Mouse (Mus musculus): ENCODE data around the gene Adamts14. TPM values are rescaled to one million over a fixed set of nuclear protein-coding genes. Genes with fewer than 3 reads are reported as not detected.

Adamts14 gene
- polyA plus RNA-seq, 1 experiment from 2014 or later, result 1.8 TPM

GRCm38 (mm10) chr10:61171654-61172053 is 101.6 kb downstream of the Adamts14 start, which contains the start of gene Tbata:
Gene Tbata, plus strand, starts transcription at chr10:61171954.
- Histone ChIP-seq H3K9me3 (ENCODE audit: low read depth, low read length) (no peaks in the 10 kb centered on the region), H3K27ac (ENCODE audit: low read depth) (no peak within 1 kb of the TSS), H3K36me3 (ENCODE audit: insufficient read depth) (no peaks in the 10 kb centered on the region), H3K4me3 (ENCODE audit: low read depth, low read length) (no peak within 1 kb of the TSS), H3K27me3 (ENCODE audit: insufficient read depth, low read length) (no peaks in the 10 kb centered on the region), H3K4me1 (ENCODE audit: insufficient read depth) (peaks cover 11% of the 10 kb centered on the region), H3K4me2 (no peak within 1 kb of the TSS), H3K9ac (no peak within 1 kb of the TSS)
- ATAC-seq (ENCODE audit: insufficient read depth) (no peak), DNase-seq (no peak)
- no peak for TF ChIP-seq CTCF (IDR thresholded peaks at IDR 0.05; ENCODE audit: low read depth)
- WGBS, result 53% methylated on average over 3 of the region's 3 CpGs

GRCm38 (mm10) chr10:61168393-61168792 is 104.8 kb downstream of the Adamts14 start:
- H3K4me1 ChIP-seq (ENCODE audit: insufficient read depth), result no peaks in the 10 kb centered on the region
- no peaks in the 10 kb centered on the region for H3K36me3 ChIP-seq (ENCODE audit: insufficient read depth)
- no peak overlapping the region for H3K27ac ChIP-seq (ENCODE audit: low read depth)
- no peak for DNase-seq
- no peak for TF ChIP-seq CTCF (IDR thresholded peaks at IDR 0.05; ENCODE audit: low read depth)
- H3K4me2 ChIP-seq, result no peak overlapping the region
- WGBS, result 47% methylated on average over 2 of the region's 2 CpGs
- H3K4me3 ChIP-seq (ENCODE audit: low read depth, low read length), result no peak overlapping the region
- no peak for ATAC-seq (ENCODE audit: insufficient read depth)
- no peaks in the 10 kb centered on the region for H3K9me3 ChIP-seq (ENCODE audit: low read depth, low read length)
- H3K27me3 ChIP-seq (ENCODE audit: insufficient read depth, low read length), result no peaks in the 10 kb centered on the region
- no peak overlapping the region for H3K9ac ChIP-seq

- Histone ChIP-seq H3K4me1 (ENCODE audit: insufficient read depth) (no peaks in the 10 kb centered on the region), H3K36me3 (ENCODE audit: insufficient read depth) (no peaks in the 10 kb centered on the region), H3K9ac (no peak overlapping the region), H3K4me2 (no peak overlapping the region), H3K4me3 (ENCODE audit: low read depth, low read length) (no peak overlapping the region), H3K27me3 (ENCODE audit: insufficient read depth, low read length) (no peaks in the 10 kb centered on the region), H3K27ac (ENCODE audit: low read depth) (no peak overlapping the region), H3K9me3 (ENCODE audit: low read depth, low read length) (no peaks in the 10 kb centered on the region)
- TF ChIP-seq CTCF (IDR thresholded peaks at IDR 0.05; ENCODE audit: low read depth), result no peak
- no peak for ATAC-seq (ENCODE audit: insufficient read depth)
- peak; percentile 66 for DNase-seq
- WGBS, result 38% methylated on average over 9 of the region's 9 CpGs
Observed at GRCm38 (mm10) chr10:61167333-61168096, 105.7 kb downstream of the Adamts14 start.

GRCm38 (mm10) chr10:61162366-61162765 is 110.9 kb downstream of the Adamts14 start:
- H3K36me3 ChIP-seq (ENCODE audit: insufficient read depth), result no peaks in the 10 kb centered on the region
- H3K4me3 ChIP-seq (ENCODE audit: low read depth, low read length), result no peak overlapping the region
- no peaks in the 10 kb centered on the region for H3K27me3 ChIP-seq (ENCODE audit: insufficient read depth, low read length)
- ATAC-seq (ENCODE audit: insufficient read depth) (no peak), DNase-seq (no peak)
- no peak for TF ChIP-seq CTCF (IDR thresholded peaks at IDR 0.05; ENCODE audit: low read depth)
- no peaks in the 10 kb centered on the region for H3K4me1 ChIP-seq (ENCODE audit: insufficient read depth)
- H3K27ac ChIP-seq (ENCODE audit: low read depth), result no peak overlapping the region
- 55% methylated on average over 3 of the region's 3 CpGs for WGBS
- H3K9ac ChIP-seq, result no peak overlapping the region
- no peak overlapping the region for H3K4me2 ChIP-seq
- no peaks in the 10 kb centered on the region for H3K9me3 ChIP-seq (ENCODE audit: low read depth, low read length)

- no peak for ATAC-seq (ENCODE audit: insufficient read depth)
- no peak for TF ChIP-seq CTCF (IDR thresholded peaks at IDR 0.05; ENCODE audit: low read depth)
- Histone ChIP-seq H3K27ac (ENCODE audit: low read depth) (no peak overlapping the region), H3K4me3 (ENCODE audit: low read depth, low read length) (no peak overlapping the region), H3K36me3 (ENCODE audit: insufficient read depth) (no peaks in the 10 kb centered on the region), H3K9me3 (ENCODE audit: low read depth, low read length) (no peaks in the 10 kb centered on the region), H3K4me1 (ENCODE audit: insufficient read depth) (no peaks in the 10 kb centered on the region), H3K27me3 (ENCODE audit: insufficient read depth, low read length) (no peaks in the 10 kb centered on the region), H3K9ac (no peak overlapping the region), H3K4me2 (no peak overlapping the region)
- no peak for DNase-seq
- 75% methylated on average over 4 of the region's 4 CpGs for WGBS
Observed at GRCm38 (mm10) chr10:61160671-61161070, 112.6 kb downstream of the Adamts14 start.

- no peaks in the 10 kb centered on the region for H3K4me1 ChIP-seq (ENCODE audit: insufficient read depth)
- H3K4me2 ChIP-seq, result no peak overlapping the region
- TF ChIP-seq CTCF (IDR thresholded peaks at IDR 0.05; ENCODE audit: low read depth), result no peak
- ATAC-seq (ENCODE audit: insufficient read depth) (no peak), DNase-seq (no peak)
- WGBS, result 55% methylated on average over 7 of the region's 7 CpGs
- H3K4me3 ChIP-seq (ENCODE audit: low read depth, low read length), result no peak overlapping the region
- no peaks in the 10 kb centered on the region for H3K9me3 ChIP-seq (ENCODE audit: low read depth, low read length)
- H3K27ac ChIP-seq (ENCODE audit: low read depth), result no peak overlapping the region
- no peaks in the 10 kb centered on the region for H3K27me3 ChIP-seq (ENCODE audit: insufficient read depth, low read length)
- no peaks in the 10 kb centered on the region for H3K36me3 ChIP-seq (ENCODE audit: insufficient read depth)
- no peak overlapping the region for H3K9ac ChIP-seq
Observed at GRCm38 (mm10) chr10:61160089-61160488, 113.1 kb downstream of the Adamts14 start.

GRCm38 (mm10) chr10:61158594-61158993 is 114.6 kb downstream of the Adamts14 start:
- DNase-seq (no peak), ATAC-seq (ENCODE audit: insufficient read depth) (no peak)
- Histone ChIP-seq H3K4me2 (no peak overlapping the region), H3K9ac (no peak overlapping the region), H3K4me3 (ENCODE audit: low read depth, low read length) (no peak overlapping the region), H3K36me3 (ENCODE audit: insufficient read depth) (no peaks in the 10 kb centered on the region), H3K27ac (ENCODE audit: low read depth) (no peak overlapping the region), H3K4me1 (ENCODE audit: insufficient read depth) (no peaks in the 10 kb centered on the region), H3K27me3 (ENCODE audit: insufficient read depth, low read length) (no peaks in the 10 kb centered on the region), H3K9me3 (ENCODE audit: low read depth, low read length) (no peaks in the 10 kb centered on the region)
- WGBS, result 55% methylated on average over 3 of the region's 3 CpGs
- no peak for TF ChIP-seq CTCF (IDR thresholded peaks at IDR 0.05; ENCODE audit: low read depth)
